Mouse (Mus musculus): ENCODE measurements around the gene Polr3c. TPM values are rescaled to one million over a fixed set of nuclear protein-coding genes. Genes with fewer than 3 reads are reported as not detected.
"Not testable (repeated sequence)": the region's sequence is repeated elsewhere in the genome, so short reads cannot be mapped to it uniquely, and the experiment has no call there.

Polr3c gene
- polyA plus RNA-seq, 1 experiment from 2014 or later = 27.8 TPM

GRCm38 (mm10) chr3:96688854-96689253 lies 38.6 kb downstream of the Polr3c start:
- DNase-seq (ENCODE audit: low spot score) (no peak), ATAC-seq (no peak)
- 87% methylated on average over 11 of the region's 11 CpGs for WGBS
- Histone ChIP-seq H3K4me3 (ENCODE audit: low read depth, low read length) (no peak overlapping the region), H3K9me3 (replicated peaks; ENCODE audit: control insufficient read depth, low read length) (no peaks in the 10 kb centered on the region), H3K27ac (ENCODE audit: low read depth, low read length) (no peak overlapping the region), H3K4me1 (ENCODE audit: control insufficient read depth, insufficient read depth, low read length) (0 out of 2 replicates have a peak, but pooled peaks cover 2% of the 10 kb centered on the region), H3K36me3 (ENCODE audit: control insufficient read depth, insufficient read depth, low read length) (no peaks in the 10 kb centered on the region), H3K4me2 (ENCODE audit: low read length) (no peak overlapping the region), H3K27me3 (replicated peaks; ENCODE audit: control insufficient read depth, insufficient read depth, low read length) (no peaks in the 10 kb centered on the region), H3K9ac (ENCODE audit: low read length) (no peak overlapping the region)

- H3K4me1 ChIP-seq (ENCODE audit: control insufficient read depth, insufficient read depth, low read length); H3K27me3 ChIP-seq (replicated peaks; ENCODE audit: control insufficient read depth, insufficient read depth, low read length); H3K9ac ChIP-seq (ENCODE audit: low read length); ATAC-seq; H3K9me3 ChIP-seq (replicated peaks; ENCODE audit: control insufficient read depth, low read length); DNase-seq (ENCODE audit: low spot score); H3K36me3 ChIP-seq (ENCODE audit: control insufficient read depth, insufficient read depth, low read length); H3K4me3 ChIP-seq (ENCODE audit: low read depth, low read length); H3K4me2 ChIP-seq (ENCODE audit: low read length); H3K27ac ChIP-seq (ENCODE audit: low read depth, low read length): not testable (repeated sequence)
- WGBS = 91% methylated on average over 5 of the region's 5 CpGs
These were observed 41.4 kb downstream of the Polr3c start for GRCm38 (mm10) chr3:96686057-96686456.

- DNase-seq (ENCODE audit: low spot score) (no peak), ATAC-seq (no peak)
- Histone ChIP-seq H3K36me3 (ENCODE audit: control insufficient read depth, insufficient read depth, low read length) (no peaks in the 10 kb centered on the region), H3K9me3 (replicated peaks; ENCODE audit: control insufficient read depth, low read length) (no peaks in the 10 kb centered on the region), H3K4me3 (ENCODE audit: low read depth, low read length) (no peak overlapping the region), H3K4me1 (ENCODE audit: control insufficient read depth, insufficient read depth, low read length) (0 out of 2 replicates have a peak, but pooled peaks cover 2% of the 10 kb centered on the region), H3K4me2 (ENCODE audit: low read length) (peak overlapping the region; percentile 39), H3K27me3 (replicated peaks; ENCODE audit: control insufficient read depth, insufficient read depth, low read length) (no peaks in the 10 kb centered on the region), H3K27ac (ENCODE audit: low read depth, low read length) (no peak overlapping the region), H3K9ac (ENCODE audit: low read length) (no peak overlapping the region)
- 44% methylated on average over 28 of the region's 28 CpGs for WGBS
These were observed 42.6 kb downstream of the Polr3c start for GRCm38 (mm10) chr3:96684822-96685156.

GRCm38 (mm10) chr3:96684151-96684821 lies 43.1 kb downstream of the Polr3c start:
- Histone ChIP-seq H3K4me2 (ENCODE audit: low read length) (peak overlapping the region; percentile 39), H3K4me1 (ENCODE audit: control insufficient read depth, insufficient read depth, low read length) (no peaks in the 10 kb centered on the region), H3K9ac (ENCODE audit: low read length) (no peak overlapping the region), H3K27ac (ENCODE audit: low read depth, low read length) (no peak overlapping the region), H3K27me3 (replicated peaks; ENCODE audit: control insufficient read depth, insufficient read depth, low read length) (no peaks in the 10 kb centered on the region), H3K4me3 (ENCODE audit: low read depth, low read length) (no peak overlapping the region), H3K36me3 (ENCODE audit: control insufficient read depth, insufficient read depth, low read length) (no peaks in the 10 kb centered on the region), H3K9me3 (replicated peaks; ENCODE audit: control insufficient read depth, low read length) (no peaks in the 10 kb centered on the region)
- ATAC-seq (no peak), DNase-seq (ENCODE audit: low spot score) (no peak)
- 68% methylated on average over 17 of the region's 17 CpGs for WGBS

- Histone ChIP-seq H3K4me2 (ENCODE audit: low read length) (no peak overlapping the region), H3K4me3 (ENCODE audit: low read depth, low read length) (no peak overlapping the region)
- 80% methylated on average over 3 of the region's 3 CpGs for WGBS
These were observed 43.9 kb downstream of the Polr3c start for GRCm38 (mm10) chr3:96683496-96683895.

GRCm38 (mm10) chr3:96680269-96680956 lies 47.0 kb downstream of the Polr3c start:
- no peak overlapping the region for H3K4me2 ChIP-seq (ENCODE audit: low read length)

More at GRCm38 (mm10) chr3:96683496-96683895, 43.9 kb downstream of the Polr3c start:
- no peaks in the 10 kb centered on the region for H3K4me1 ChIP-seq (ENCODE audit: control insufficient read depth, insufficient read depth, low read length)
- H3K36me3 ChIP-seq (ENCODE audit: control insufficient read depth, insufficient read depth, low read length) = no peaks in the 10 kb centered on the region
- ATAC-seq (no peak), DNase-seq (ENCODE audit: low spot score) (no peak)
- H3K9me3 ChIP-seq (replicated peaks; ENCODE audit: control insufficient read depth, low read length) = no peaks in the 10 kb centered on the region
- no peak overlapping the region for H3K27ac ChIP-seq (ENCODE audit: low read depth, low read length)
- H3K27me3 ChIP-seq (replicated peaks; ENCODE audit: control insufficient read depth, insufficient read depth, low read length) = no peaks in the 10 kb centered on the region
- H3K9ac ChIP-seq (ENCODE audit: low read length) = no peak overlapping the region

GRCm38 (mm10) chr3:96679159-96679674 lies 48.2 kb downstream of the Polr3c start:
- Histone ChIP-seq H3K36me3 (ENCODE audit: control insufficient read depth, insufficient read depth, low read length) (no peaks in the 10 kb centered on the region), H3K4me3 (ENCODE audit: low read depth, low read length) (no peak overlapping the region), H3K27ac (ENCODE audit: low read depth, low read length) (no peak overlapping the region), H3K9ac (ENCODE audit: low read length) (no peak overlapping the region), H3K4me1 (ENCODE audit: control insufficient read depth, insufficient read depth, low read length) (no peaks in the 10 kb centered on the region), H3K4me2 (ENCODE audit: low read length) (no peak overlapping the region), H3K9me3 (replicated peaks; ENCODE audit: control insufficient read depth, low read length) (no peaks in the 10 kb centered on the region), H3K27me3 (replicated peaks; ENCODE audit: control insufficient read depth, insufficient read depth, low read length) (no peaks in the 10 kb centered on the region)
- DNase-seq (ENCODE audit: low spot score) (no peak), ATAC-seq (no peak)
- 27% methylated on average over 5 of the region's 5 CpGs for WGBS

More at GRCm38 (mm10) chr3:96680269-96680956, 47.0 kb downstream of the Polr3c start:
- Histone ChIP-seq H3K9ac (ENCODE audit: low read length) (no peak overlapping the region), H3K36me3 (ENCODE audit: control insufficient read depth, insufficient read depth, low read length) (no peaks in the 10 kb centered on the region), H3K27me3 (replicated peaks; ENCODE audit: control insufficient read depth, insufficient read depth, low read length) (no peaks in the 10 kb centered on the region), H3K9me3 (replicated peaks; ENCODE audit: control insufficient read depth, low read length) (no peaks in the 10 kb centered on the region), H3K4me3 (ENCODE audit: low read depth, low read length) (no peak overlapping the region), H3K27ac (ENCODE audit: low read depth, low read length) (no peak overlapping the region), H3K4me1 (ENCODE audit: control insufficient read depth, insufficient read depth, low read length) (no peaks in the 10 kb centered on the region)
- peak; percentile 48 for DNase-seq (ENCODE audit: low spot score)
- 17% methylated on average over 12 of the region's 12 CpGs for WGBS
- peak; percentile 60; the same call in 1 of the 2 replicates for ATAC-seq

GRCm38 (mm10) chr3:96678456-96678855 lies 49.0 kb downstream of the Polr3c start:
- Histone ChIP-seq H3K4me1 (ENCODE audit: control insufficient read depth, insufficient read depth, low read length) (no peaks in the 10 kb centered on the region), H3K36me3 (ENCODE audit: control insufficient read depth, insufficient read depth, low read length) (no peaks in the 10 kb centered on the region), H3K27me3 (replicated peaks; ENCODE audit: control insufficient read depth, insufficient read depth, low read length) (no peaks in the 10 kb centered on the region), H3K4me2 (ENCODE audit: low read length) (no peak overlapping the region), H3K9ac (ENCODE audit: low read length) (no peak overlapping the region), H3K4me3 (ENCODE audit: low read depth, low read length) (no peak overlapping the region), H3K9me3 (replicated peaks; ENCODE audit: control insufficient read depth, low read length) (no peaks in the 10 kb centered on the region), H3K27ac (ENCODE audit: low read depth, low read length) (no peak overlapping the region)
- no peak for DNase-seq (ENCODE audit: low spot score)
- WGBS = 58% methylated on average over 7 of the region's 7 CpGs
- ATAC-seq = no peak

- WGBS = 24% methylated on average over 3 of the region's 3 CpGs
These were observed 51.7 kb downstream of the Polr3c start for GRCm38 (mm10) chr3:96675690-96676089.

More at GRCm38 (mm10) chr3:96675690-96676089, 51.7 kb downstream of the Polr3c start:
- Histone ChIP-seq H3K9me3 (replicated peaks; ENCODE audit: control insufficient read depth, low read length) (no peaks in the 10 kb centered on the region), H3K4me2 (ENCODE audit: low read length) (no peak overlapping the region), H3K27ac (ENCODE audit: low read depth, low read length) (no peak overlapping the region), H3K27me3 (replicated peaks; ENCODE audit: control insufficient read depth, insufficient read depth, low read length) (no peaks in the 10 kb centered on the region; the same call in 1 of the 2 replicates), H3K36me3 (ENCODE audit: control insufficient read depth, insufficient read depth, low read length) (no peaks in the 10 kb centered on the region), H3K9ac (ENCODE audit: low read length) (no peak overlapping the region), H3K4me3 (ENCODE audit: low read depth, low read length) (no peak overlapping the region), H3K4me1 (ENCODE audit: control insufficient read depth, insufficient read depth, low read length) (no peaks in the 10 kb centered on the region)
- DNase-seq (ENCODE audit: low spot score) (no peak), ATAC-seq (no peak)
